Mouse (Mus musculus) forebrain, embryonic 16.5 days (tissue): ENCODE data around the gene St7. TPM values are rescaled to one million over a fixed set of nuclear protein-coding genes. Genes with fewer than 3 reads are reported as not detected.

Experiments
- ATAC-seq: fragments of 200-750 bp; cut with Nextera tagmentation; 2 replicates; pipeline ENCODE4 v1.8.0; 2017; ENCODE audit warnings: mild to moderate bottlenecking, moderate library complexity
- H3K27ac ChIP-seq: fragments of 300-500 bp; sonication (generic); 2 replicates; pipeline ENCODE4 v1.5.1; 2014; ENCODE audit warnings: low read length, control low read depth
- H3K27me3 ChIP-seq: fragments of 300-500 bp; sonication (generic); replicated peaks from 2 replicates; pipeline ENCODE4 v1.6.1; 2014; ENCODE audit warnings: low read length; ENCODE audit not compliant: control insufficient read depth, insufficient read depth
- H3K36me3 ChIP-seq: fragments of 300-500 bp; sonication (generic); 2 replicates; pipeline ENCODE4 v1.6.1; 2014; ENCODE audit not compliant: control insufficient read depth, insufficient read depth
- H3K4me1 ChIP-seq: fragments of 300-500 bp; sonication (generic); replicated peaks from 2 replicates; pipeline ENCODE4 v1.6.1; 2014; ENCODE audit warnings: low read length; ENCODE audit not compliant: control insufficient read depth, insufficient read depth
- H3K4me2 ChIP-seq: fragments of 300-500 bp; sonication (generic); 2 replicates; pipeline ENCODE4 v1.6.1; 2014; ENCODE audit warnings: mild to moderate bottlenecking, low read length, control low read depth
- H3K4me3 ChIP-seq: fragments of 300-500 bp; sonication (generic); replicated peaks from 2 replicates; pipeline ENCODE4 v1.5.1; 2014; ENCODE audit warnings: mild to moderate bottlenecking, low read length, control low read depth
- H3K9ac ChIP-seq: fragments of 300-500 bp; sonication (generic); replicated peaks from 2 replicates; pipeline ENCODE4 v1.6.1; 2014; ENCODE audit warnings: low read depth, low read length, control low read depth
- H3K9me3 ChIP-seq: fragments of 300-500 bp; sonication (generic); 2 replicates; pipeline ENCODE4 v1.6.1; 2016; ENCODE audit warnings: low read length; ENCODE audit not compliant: control insufficient read depth
- WGBS: fragments of 180-500 bp; shearing (Covaris S2); extraction: QIAGEN DNeasy Blood & Tissue Kit; methylation state at CpG from one replicate; pipeline ENCODE4 v1.1.7; 2014; 5-methylcytosine and 5-hydroxymethylcytosine counted together
- polyA plus RNA-seq: library from polyadenylated mRNA; unstranded; fragments of >200 nt; fragmentation: Nextera tagmentation; extraction: Ambion mirVana; gene quantifications from 2 replicates; pipeline ENCODE4 v1.2.1, GENCODE M21; 2015

St7 gene
- polyA plus RNA-seq, 1 experiment from 2014 or later: 68.0 TPM

- Histone ChIP-seq H3K4me2 (no peak overlapping the region), H3K4me1 (peaks cover 4% of the 10 kb centered on the region), H3K36me3 (peaks cover 5% of the 10 kb centered on the region; the same call in 1 of the 2 replicates), H3K27ac (no peak overlapping the region), H3K27me3 (no peaks in the 10 kb centered on the region), H3K9me3 (no peaks in the 10 kb centered on the region), H3K4me3 (no peak overlapping the region), H3K9ac (no peak overlapping the region)
- no peak for ATAC-seq
- WGBS: 8% methylated on average over 6 of the region's 6 CpGs
These were observed 213.6 kb downstream of the St7 start for GRCm38 (mm10) chr6:17906289-17906688.

DNA sequence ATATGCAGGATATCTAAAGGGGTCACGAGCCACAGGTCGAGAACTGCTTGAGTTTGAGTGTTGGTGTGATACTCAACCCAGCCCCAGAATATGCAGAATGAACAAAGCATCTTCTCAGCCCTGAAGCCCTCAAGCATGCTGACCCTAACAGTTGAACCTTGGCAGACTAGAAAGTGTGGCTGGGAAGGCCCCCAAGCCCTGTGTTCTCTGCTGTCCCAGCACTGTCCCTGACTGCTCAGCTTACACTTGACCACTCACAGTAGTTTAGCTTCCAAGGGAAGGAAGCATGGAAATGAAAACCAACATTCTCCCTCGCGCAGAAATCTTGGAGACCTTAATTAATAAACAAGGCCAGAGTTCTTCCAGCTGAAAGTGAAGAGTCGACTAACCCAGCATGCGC, 219.6 kb downstream of the St7 start:
- H3K27me3 ChIP-seq: no peaks in the 10 kb centered on the region
- no peaks in the 10 kb centered on the region for H3K4me1 ChIP-seq
- H3K4me2 ChIP-seq: no peak overlapping the region
- H3K27ac ChIP-seq: no peak overlapping the region
- no peak overlapping the region for H3K9ac ChIP-seq
- no peak for ATAC-seq
- H3K4me3 ChIP-seq: no peak overlapping the region
- 81% methylated on average over 6 of the region's 6 CpGs for WGBS
- peaks cover 5% of the 10 kb centered on the region; the same call in 1 of the 2 replicates for H3K36me3 ChIP-seq
- H3K9me3 ChIP-seq: no peaks in the 10 kb centered on the region

GRCm38 (mm10) chr6:17912825-17913224, 220.1 kb downstream of the St7 start:
- ATAC-seq: no peak
- Histone ChIP-seq H3K9ac (no peak overlapping the region), H3K4me2 (no peak overlapping the region), H3K27ac (no peak overlapping the region), H3K27me3 (no peaks in the 10 kb centered on the region), H3K9me3 (no peaks in the 10 kb centered on the region), H3K4me3 (no peak overlapping the region), H3K36me3 (peaks cover 5% of the 10 kb centered on the region; the same call in 1 of the 2 replicates), H3K4me1 (no peaks in the 10 kb centered on the region)
- WGBS: 84% methylated on average over 2 of the region's 2 CpGs

GRCm38 (mm10) chr6:17913315-17913714, 220.6 kb downstream of the St7 start:
- Histone ChIP-seq H3K27ac (no peak overlapping the region), H3K27me3 (no peaks in the 10 kb centered on the region), H3K9ac (no peak overlapping the region), H3K36me3 (peaks cover 5% of the 10 kb centered on the region; the same call in 1 of the 2 replicates), H3K4me2 (no peak overlapping the region), H3K9me3 (no peaks in the 10 kb centered on the region), H3K4me3 (no peak overlapping the region), H3K4me1 (no peaks in the 10 kb centered on the region)
- ATAC-seq: no peak
- WGBS: 73% methylated on average over 1 of the region's 1 CpGs

DNA sequence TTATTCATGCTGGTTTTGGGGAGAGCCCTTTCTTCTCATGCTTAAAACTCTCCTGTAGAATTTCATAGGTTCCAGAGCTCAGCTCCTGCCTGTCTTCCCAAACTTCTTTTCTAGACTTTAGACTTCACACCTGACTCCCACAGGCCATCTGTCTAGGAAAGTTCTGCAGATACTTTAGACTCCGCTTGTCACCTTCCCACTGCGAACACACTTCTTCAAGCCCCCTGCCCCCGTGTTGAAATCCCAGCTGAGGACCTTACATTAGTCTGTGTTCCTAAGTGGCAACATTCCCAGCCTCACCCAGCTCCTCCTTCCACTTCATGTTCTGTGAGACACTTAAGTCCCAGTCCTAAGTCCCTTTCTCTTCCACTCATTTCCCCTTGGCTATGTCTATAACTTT, 221.6 kb downstream of the St7 start:
- H3K27ac ChIP-seq: no peak overlapping the region
- no peak overlapping the region for H3K9ac ChIP-seq
- no peak for ATAC-seq
- H3K4me2 ChIP-seq: no peak overlapping the region
- H3K36me3 ChIP-seq: peaks cover 5% of the 10 kb centered on the region; the same call in 1 of the 2 replicates
- H3K9me3 ChIP-seq: no peaks in the 10 kb centered on the region
- H3K4me3 ChIP-seq: no peak overlapping the region
- H3K27me3 ChIP-seq: no peaks in the 10 kb centered on the region
- H3K4me1 ChIP-seq: no peaks in the 10 kb centered on the region
- WGBS: 88% methylated on average over 3 of the region's 3 CpGs

DNA sequence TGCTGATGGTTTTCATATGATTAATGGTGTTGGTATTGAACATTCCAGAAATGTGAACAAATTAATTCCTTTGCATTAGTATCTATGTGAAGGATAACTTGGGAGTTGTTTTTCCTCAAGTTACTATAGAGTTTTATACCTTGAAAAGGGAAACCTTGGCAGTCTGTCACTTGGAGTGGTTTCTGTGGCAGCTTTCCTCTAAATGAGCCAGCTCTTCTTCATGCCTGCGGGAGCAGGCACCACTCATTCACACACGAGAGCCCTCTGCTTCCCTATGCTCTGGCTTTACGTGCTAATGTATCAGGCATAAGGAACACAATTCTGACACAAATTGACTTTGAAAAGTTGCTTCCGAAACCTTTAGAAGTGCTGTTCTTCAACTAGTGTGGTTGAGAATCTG, 224.5 kb downstream of the St7 start:
- 72% methylated on average over 4 of the region's 4 CpGs for WGBS
- no peak for ATAC-seq
- no peak overlapping the region for H3K27ac ChIP-seq

GRCm38 (mm10) chr6:17922180-17922579, 229.4 kb downstream of the St7 start:
- Histone ChIP-seq H3K4me2 (no peak overlapping the region), H3K27ac (no peak overlapping the region), H3K27me3 (no peaks in the 10 kb centered on the region), H3K4me1 (no peaks in the 10 kb centered on the region), H3K4me3 (no peak overlapping the region), H3K36me3 (0 out of 2 replicates have a peak, but pooled peaks cover 8% of the 10 kb centered on the region), H3K9ac (no peak overlapping the region), H3K9me3 (no peaks in the 10 kb centered on the region)
- ATAC-seq: no peak
- WGBS: 94% methylated on average over 1 of the region's 1 CpGs

More for the DNA sequence above, 224.5 kb downstream of the St7 start:
- Histone ChIP-seq H3K4me3 (no peak overlapping the region), H3K4me1 (no peaks in the 10 kb centered on the region), H3K9ac (no peak overlapping the region), H3K36me3 (0 out of 2 replicates have a peak, but pooled peaks cover 6% of the 10 kb centered on the region), H3K27me3 (no peaks in the 10 kb centered on the region), H3K4me2 (no peak overlapping the region), H3K9me3 (no peaks in the 10 kb centered on the region)

GRCm38 (mm10) chr6:17922967-17923366, 230.2 kb downstream of the St7 start:
- H3K27me3 ChIP-seq: no peaks in the 10 kb centered on the region
- H3K9ac ChIP-seq: no peak overlapping the region
- H3K27ac ChIP-seq: no peak overlapping the region
- 0 out of 2 replicates have a peak, but pooled peaks cover 8% of the 10 kb centered on the region for H3K36me3 ChIP-seq
- no peaks in the 10 kb centered on the region; the same call in 1 of the 2 replicates for H3K4me1 ChIP-seq
- H3K4me3 ChIP-seq: no peak overlapping the region
- no peak for ATAC-seq
- no peaks in the 10 kb centered on the region for H3K9me3 ChIP-seq
- H3K4me2 ChIP-seq: no peak overlapping the region
- WGBS: 89% methylated on average over 3 of the region's 3 CpGs

- Histone ChIP-seq H3K9me3 (no peaks in the 10 kb centered on the region), H3K27me3 (no peaks in the 10 kb centered on the region), H3K4me2 (no peak overlapping the region), H3K36me3 (0 out of 2 replicates have a peak, but pooled peaks cover 8% of the 10 kb centered on the region), H3K4me1 (no peaks in the 10 kb centered on the region; the same call in 1 of the 2 replicates), H3K9ac (no peak overlapping the region), H3K27ac (no peak overlapping the region), H3K4me3 (no peak overlapping the region)
- ATAC-seq: no peak
- WGBS: 60% methylated on average over 3 of the region's 3 CpGs
These were observed 230.6 kb downstream of the St7 start for GRCm38 (mm10) chr6:17923370-17923769.
